Mouse (Mus musculus) hindbrain, embryonic 15.5 days (tissue): ENCODE data around the gene Fmo1. TPM values are rescaled to one million over a fixed set of nuclear protein-coding genes. Genes with fewer than 3 reads are reported as not detected.
"Not testable (repeated sequence)": the region's sequence is repeated elsewhere in the genome, so short reads cannot be mapped to it uniquely, and the experiment has no call there.

Experiments used
- ATAC-seq: fragments of 200-750 bp; cut with Nextera tagmentation; 2 replicates; pipeline ENCODE4 v1.8.0; 2017; ENCODE audit warnings: low read depth, moderate number of reproducible peaks, moderate TSS enrichment; ENCODE audit not compliant: low FRiP score
- H3K27ac ChIP-seq: fragments of 300-500 bp; sonication (generic); replicated peaks from 2 replicates; pipeline ENCODE4 v1.5.1; 2015; ENCODE audit warnings: mild to moderate bottlenecking, inconsistent platforms
- H3K27me3 ChIP-seq: fragments of 300-500 bp; sonication (generic); 2 replicates; pipeline ENCODE4 v1.6.1; 2015; ENCODE audit warnings: control low read depth, inconsistent platforms
- H3K36me3 ChIP-seq: fragments of 300-500 bp; sonication (generic); 2 replicates; pipeline ENCODE4 v1.6.1; 2015; ENCODE audit warnings: control low read depth, inconsistent platforms
- H3K4me1 ChIP-seq: fragments of 300-500 bp; sonication (generic); replicated peaks from 2 replicates; pipeline ENCODE4 v1.6.1; 2015; ENCODE audit warnings: control low read depth, inconsistent platforms
- H3K4me2 ChIP-seq: fragments of 300-500 bp; sonication (generic); 2 replicates; pipeline ENCODE4 v1.6.1; 2015; ENCODE audit warnings: moderate library complexity, mild to moderate bottlenecking, inconsistent platforms
- H3K4me3 ChIP-seq: fragments of 300-500 bp; sonication (generic); 2 replicates; pipeline ENCODE4 v1.5.1; 2015; ENCODE audit warnings: mild to moderate bottlenecking, inconsistent platforms
- H3K9ac ChIP-seq: fragments of 300-500 bp; sonication (generic); 2 replicates; pipeline ENCODE4 v1.6.1; 2015; ENCODE audit warnings: inconsistent platforms
- H3K9me3 ChIP-seq: fragments of 300-500 bp; sonication (generic); 2 replicates; pipeline ENCODE4 v1.6.1; 2016; ENCODE audit warnings: control low read depth, inconsistent platforms
- WGBS: fragments of 180-500 bp; shearing (Covaris S2); methylation state at CpG from one replicate; pipeline ENCODE4 v1.1.7; 2015; 5-methylcytosine and 5-hydroxymethylcytosine counted together
- polyA plus RNA-seq: library from polyadenylated mRNA; unstranded; fragments of >200 nt; fragmentation: Nextera tagmentation; extraction: Ambion mirVana; gene quantifications from 2 replicates; pipeline ENCODE4 v1.2.1, GENCODE M21; 2015

Fmo1 gene
- polyA plus RNA-seq, 1 experiment from 2014 or later = 28.9 TPM

DNA sequence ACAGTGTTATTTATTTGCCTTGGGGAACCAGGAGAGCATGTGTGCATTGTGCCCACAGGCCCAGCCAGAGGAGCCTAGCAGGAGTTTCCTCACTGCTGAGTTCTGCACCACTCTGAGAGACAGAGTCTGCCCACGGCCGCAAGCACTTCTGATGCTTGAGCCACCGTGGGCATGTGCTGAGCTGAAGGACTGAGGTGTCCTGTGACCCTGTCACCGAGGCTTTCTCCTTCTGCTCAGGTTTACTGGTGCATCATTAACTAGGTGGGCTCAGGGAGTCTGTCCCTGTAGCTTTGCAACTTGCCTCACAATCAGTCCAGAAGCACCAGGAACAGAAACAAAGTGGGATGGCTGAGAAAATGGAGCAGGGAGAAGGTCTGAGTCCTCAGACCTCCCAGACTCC is 51.5 kb downstream of the Fmo1 start:
- Histone ChIP-seq H3K9ac (no peak overlapping the region), H3K4me2 (no peak overlapping the region), H3K36me3 (no peaks in the 10 kb centered on the region), H3K9me3 (no peaks in the 10 kb centered on the region), H3K27ac (no peak overlapping the region), H3K4me3 (no peak overlapping the region), H3K4me1 (no peaks in the 10 kb centered on the region), H3K27me3 (no peaks in the 10 kb centered on the region)
- no peak for ATAC-seq
- WGBS = 60% methylated on average over 4 of the region's 4 CpGs

DNA sequence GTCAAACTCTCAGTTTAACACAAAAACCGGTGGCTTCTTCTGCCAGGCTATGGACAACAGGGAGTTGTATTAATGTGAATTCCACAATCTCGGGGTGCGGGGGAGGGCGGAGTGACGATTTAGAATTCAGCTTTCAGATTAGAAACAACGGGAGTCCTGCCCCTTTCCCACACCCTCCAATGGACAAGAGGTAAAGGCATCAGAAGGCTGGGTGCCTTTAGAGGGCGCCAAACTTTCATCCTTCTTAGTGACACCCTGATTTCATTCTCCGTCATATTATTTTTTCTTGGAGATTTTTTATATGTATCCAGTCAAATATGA is 52.6 kb downstream of the Fmo1 start, which contains the start of gene Fmo4:
Fmo4 (minus strand) TSS at position 137 of the 321 bp plus-strand sequence.
- Histone ChIP-seq H3K4me1 (no peaks in the 10 kb centered on the region), H3K9ac (no peak within 1 kb of the TSS), H3K4me3 (no peak within 1 kb of the TSS), H3K27ac (no peak within 1 kb of the TSS), H3K9me3 (no peaks in the 10 kb centered on the region), H3K4me2 (no peak within 1 kb of the TSS), H3K27me3 (no peaks in the 10 kb centered on the region), H3K36me3 (no peaks in the 10 kb centered on the region)
- ATAC-seq = no peak
- WGBS = 36% methylated on average over 8 of the region's 8 CpGs

DNA sequence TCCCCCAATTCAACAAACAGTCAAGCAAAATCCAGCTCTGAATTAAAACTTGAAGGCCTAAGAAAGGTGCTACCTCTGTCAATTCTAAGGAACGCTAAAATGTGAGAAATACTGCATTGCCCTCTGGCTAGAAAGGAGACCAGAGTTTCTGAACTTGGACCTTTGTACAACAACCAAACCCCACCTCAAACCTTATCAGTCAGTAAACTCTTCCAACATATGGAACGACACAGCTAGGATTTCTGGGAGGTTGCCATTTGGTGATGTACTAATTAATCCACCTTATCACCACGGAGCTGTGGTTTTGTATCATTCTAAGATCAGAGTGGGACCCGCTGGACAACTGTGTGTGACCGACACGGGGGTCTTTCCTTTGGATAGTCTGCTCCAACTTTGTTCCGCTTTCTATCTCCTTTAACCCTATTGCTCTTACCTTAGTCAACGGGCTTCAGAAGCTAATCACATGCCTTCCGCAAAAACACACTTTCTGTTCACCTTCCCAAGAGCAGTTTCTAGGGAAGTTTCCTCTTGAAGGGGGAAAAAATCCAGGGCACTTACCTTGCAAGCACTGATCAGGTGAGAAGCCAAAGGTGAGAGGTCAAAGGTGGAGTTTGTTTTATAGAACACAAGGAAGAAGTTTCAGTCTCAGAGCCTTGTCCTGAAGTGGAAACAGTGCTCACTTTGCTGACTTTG is 53.1 kb downstream of the Fmo1 start:
- no peaks in the 10 kb centered on the region for H3K9me3 ChIP-seq
- no peak overlapping the region for H3K9ac ChIP-seq
- no peak overlapping the region for H3K4me3 ChIP-seq
- H3K27ac ChIP-seq = no peak overlapping the region
- ATAC-seq = no peak
- no peaks in the 10 kb centered on the region for H3K27me3 ChIP-seq
- H3K4me2 ChIP-seq = no peak overlapping the region
- H3K4me1 ChIP-seq = no peaks in the 10 kb centered on the region
- 88% methylated on average over 9 of the region's 9 CpGs for WGBS
- H3K36me3 ChIP-seq = no peaks in the 10 kb centered on the region

DNA sequence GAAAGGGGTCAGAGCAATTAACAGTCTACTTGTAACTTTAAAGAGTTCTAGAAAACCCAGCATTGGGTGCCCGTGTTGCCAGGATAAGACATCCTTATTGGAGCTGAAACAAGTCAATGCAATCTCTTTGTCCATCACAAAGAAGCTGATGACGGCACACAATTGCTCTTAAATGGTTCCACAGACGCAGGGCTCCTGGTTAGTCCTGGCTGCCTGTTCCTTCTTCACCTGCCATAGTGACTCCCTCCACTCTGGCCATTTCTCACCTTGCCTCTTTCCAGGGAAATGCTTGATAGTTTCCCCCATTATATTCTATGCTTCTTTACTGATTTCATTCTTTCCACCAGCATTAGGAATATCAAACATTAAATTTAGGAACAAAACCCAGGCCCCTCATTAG is 57.9 kb downstream of the Fmo1 start:
- H3K9ac ChIP-seq = no peak overlapping the region
- no peak for ATAC-seq
- no peaks in the 10 kb centered on the region for H3K36me3 ChIP-seq
- no peaks in the 10 kb centered on the region for H3K27me3 ChIP-seq
- no peak overlapping the region for H3K4me2 ChIP-seq
- H3K27ac ChIP-seq = no peak overlapping the region
- H3K9me3 ChIP-seq = no peaks in the 10 kb centered on the region
- H3K4me3 ChIP-seq = no peak overlapping the region
- no peaks in the 10 kb centered on the region for H3K4me1 ChIP-seq
- WGBS = 88% methylated on average over 3 of the region's 3 CpGs

DNA sequence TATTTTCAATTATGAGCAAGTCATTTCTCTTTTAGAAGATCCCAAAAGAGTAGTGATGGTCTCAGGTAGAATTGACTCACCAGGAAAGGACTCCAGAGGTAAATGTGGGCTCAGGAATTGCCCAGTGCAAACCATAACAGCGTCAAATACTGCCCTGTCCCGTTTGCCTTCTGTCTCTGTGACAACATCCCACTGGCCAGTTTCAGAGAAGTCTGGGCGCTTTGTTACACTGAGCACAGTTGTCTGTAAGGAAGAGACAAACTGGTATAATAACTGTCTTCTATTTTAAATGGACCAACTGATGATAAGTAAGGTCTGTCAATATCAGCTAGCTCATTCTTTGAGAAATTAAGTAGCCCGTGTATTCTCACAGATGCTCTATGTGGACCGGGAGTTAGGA is 59.0 kb downstream of the Fmo1 start:
- no peaks in the 10 kb centered on the region for H3K9me3 ChIP-seq
- 92% methylated on average over 5 of the region's 5 CpGs for WGBS

DNA sequence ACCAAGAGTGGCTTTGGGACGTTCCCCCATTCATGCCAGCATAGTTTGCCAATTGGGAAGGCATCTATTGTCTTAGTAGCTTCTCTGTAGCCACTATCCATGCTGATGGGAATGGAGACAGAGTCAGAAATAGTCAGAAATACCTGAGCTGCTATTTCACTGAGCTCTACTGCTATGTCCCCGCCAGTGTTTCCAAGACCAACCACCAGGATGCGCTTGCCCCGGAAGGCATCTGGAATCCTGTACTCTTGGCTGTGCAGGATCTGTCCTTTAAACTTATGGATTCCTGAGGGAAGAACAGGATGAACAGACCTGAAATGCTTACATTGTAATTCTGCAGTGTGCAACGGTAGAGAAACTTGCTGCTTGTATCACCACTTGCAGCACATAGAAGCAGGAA is 61.4 kb downstream of the Fmo1 start:
- Histone ChIP-seq H3K4me2 (no peak overlapping the region), H3K27me3 (no peaks in the 10 kb centered on the region), H3K4me1 (no peaks in the 10 kb centered on the region), H3K36me3 (no peaks in the 10 kb centered on the region), H3K27ac (no peak overlapping the region), H3K9ac (no peak overlapping the region), H3K9me3 (no peaks in the 10 kb centered on the region), H3K4me3 (no peak overlapping the region)
- ATAC-seq = no peak
- 64% methylated on average over 5 of the region's 5 CpGs for WGBS

More for the DNA sequence above, 59.0 kb downstream of the Fmo1 start:
- Histone ChIP-seq H3K27me3 (no peaks in the 10 kb centered on the region), H3K9ac (no peak overlapping the region), H3K27ac (no peak overlapping the region), H3K4me1 (no peaks in the 10 kb centered on the region), H3K4me2 (no peak overlapping the region), H3K4me3 (no peak overlapping the region), H3K36me3 (no peaks in the 10 kb centered on the region)
- no peak for ATAC-seq

DNA sequence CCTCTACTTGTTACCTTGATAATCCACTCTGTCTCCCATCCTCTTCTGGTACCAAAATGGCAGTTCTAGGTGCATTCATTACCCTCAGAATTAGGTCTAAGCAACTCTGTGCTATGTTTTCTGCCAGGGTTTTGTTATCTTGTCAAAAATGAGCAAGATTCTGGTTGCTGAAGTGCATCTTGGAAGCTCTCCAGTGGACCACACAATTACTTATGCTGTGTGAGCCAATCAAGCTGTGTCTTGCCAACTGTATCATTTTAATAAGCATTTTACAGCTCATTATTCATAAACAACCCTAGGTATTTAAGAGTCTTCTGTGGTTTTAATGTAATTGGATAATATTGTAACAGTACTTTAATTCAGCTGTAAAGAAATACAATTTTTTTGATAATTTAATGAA is 70.0 kb downstream of the Fmo1 start:
- Histone ChIP-seq H3K27me3 (no peaks in the 10 kb centered on the region), H3K9ac (no peak overlapping the region), H3K36me3 (no peaks in the 10 kb centered on the region), H3K4me3 (no peak overlapping the region), H3K9me3 (no peaks in the 10 kb centered on the region), H3K4me1 (no peaks in the 10 kb centered on the region), H3K27ac (no peak overlapping the region), H3K4me2 (no peak overlapping the region)
- ATAC-seq = no peak

DNA sequence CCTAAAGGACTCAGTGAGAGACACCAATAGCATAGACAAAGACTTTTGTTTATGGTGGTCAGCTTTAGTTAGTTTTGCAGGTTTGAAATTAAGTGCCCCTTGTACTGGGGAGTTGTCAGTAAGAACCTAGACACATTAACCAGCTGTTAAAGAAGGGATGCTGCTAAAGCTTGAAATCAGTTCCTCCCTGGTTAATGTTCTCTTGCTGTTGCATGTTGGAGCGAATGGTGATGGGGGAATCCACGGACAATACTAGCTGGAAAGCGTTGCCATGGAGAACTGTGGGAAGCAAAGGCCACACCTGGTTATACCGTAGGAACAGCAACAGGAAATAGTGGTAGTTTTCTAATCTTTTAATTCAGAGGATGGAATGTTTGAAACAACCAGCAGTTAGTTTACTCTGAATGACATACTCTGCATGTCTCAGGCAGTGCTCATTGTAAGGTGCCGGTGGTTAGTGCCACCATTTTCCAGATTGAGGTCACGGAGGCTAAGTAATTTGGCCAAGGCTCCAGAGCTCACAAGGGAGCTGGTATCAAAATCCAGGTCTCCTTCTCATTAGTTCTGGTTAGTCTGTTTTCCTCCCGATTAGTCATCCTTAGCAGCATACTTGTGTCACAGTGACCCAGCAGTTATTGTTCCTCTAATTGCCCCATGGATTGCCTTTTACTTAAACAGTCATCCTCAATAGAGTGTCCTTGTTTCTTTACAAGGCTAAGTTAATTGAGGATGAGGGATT is 73.9 kb downstream of the Fmo1 start:
- no peaks in the 10 kb centered on the region for H3K9me3 ChIP-seq
- no peak overlapping the region for H3K27ac ChIP-seq
- no peak overlapping the region for H3K4me3 ChIP-seq
- no peaks in the 10 kb centered on the region for H3K4me1 ChIP-seq
- H3K9ac ChIP-seq = no peak overlapping the region
- H3K27me3 ChIP-seq = no peaks in the 10 kb centered on the region
- H3K36me3 ChIP-seq = no peaks in the 10 kb centered on the region
- no peak overlapping the region for H3K4me2 ChIP-seq
- ATAC-seq = no peak
- 53% methylated on average over 7 of the region's 7 CpGs for WGBS

DNA sequence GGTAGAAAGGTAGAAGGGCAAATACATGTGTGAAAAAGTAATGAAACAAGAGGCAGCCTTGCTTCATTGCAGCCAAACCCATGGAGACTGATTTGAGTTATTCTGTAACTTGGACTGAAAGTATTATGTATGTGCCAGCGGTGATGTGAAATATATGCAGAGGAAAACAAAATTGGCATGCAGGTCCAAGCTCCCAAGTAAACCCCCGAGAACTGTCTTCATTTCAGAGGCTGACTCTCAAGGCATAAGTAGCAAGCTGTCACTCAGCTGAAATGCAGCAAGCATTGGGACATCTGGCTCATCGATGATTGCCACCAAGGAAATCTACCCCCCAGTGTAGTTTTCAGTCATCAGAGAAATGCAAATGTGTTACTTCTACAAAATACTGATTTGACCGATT is 81.2 kb downstream of the Fmo1 start:
- no peaks in the 10 kb centered on the region for H3K4me1 ChIP-seq
- no peak overlapping the region for H3K4me3 ChIP-seq
- no peaks in the 10 kb centered on the region for H3K27me3 ChIP-seq
- no peak overlapping the region for H3K9ac ChIP-seq
- no peak for ATAC-seq
- WGBS = 70% methylated on average over 4 of the region's 4 CpGs
- no peaks in the 10 kb centered on the region for H3K9me3 ChIP-seq
- no peak overlapping the region for H3K27ac ChIP-seq
- H3K4me2 ChIP-seq = no peak overlapping the region
- no peaks in the 10 kb centered on the region for H3K36me3 ChIP-seq

DNA sequence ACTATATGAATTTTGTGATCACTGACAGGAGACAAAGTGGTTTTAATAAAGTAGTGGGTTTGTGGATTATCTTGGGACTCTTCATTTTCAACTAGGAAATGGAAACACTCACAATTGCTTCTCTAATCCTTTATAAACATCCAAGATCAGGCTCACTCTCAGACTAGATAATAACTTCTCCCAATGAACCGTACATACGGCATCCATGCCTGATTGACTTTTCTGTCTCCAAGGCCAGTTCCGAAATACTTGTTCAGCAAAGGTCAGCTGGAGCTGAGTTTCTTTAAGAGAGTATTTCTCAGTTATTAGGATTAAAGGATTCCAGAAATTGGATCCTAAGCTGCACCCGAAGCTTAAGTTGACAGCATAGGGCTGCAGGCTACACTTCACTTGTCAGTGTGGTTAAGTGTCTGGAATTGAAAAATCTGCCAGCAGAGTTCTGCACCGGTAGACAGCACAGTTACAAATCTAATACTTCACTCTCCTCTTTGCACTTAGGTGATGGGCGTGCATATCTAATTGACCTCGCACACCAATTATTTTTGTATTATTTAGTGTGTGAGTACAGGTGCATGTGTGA is 82.7 kb downstream of the Fmo1 start:
- WGBS = 81% methylated on average over 7 of the region's 7 CpGs
- Histone ChIP-seq H3K4me3 (no peak overlapping the region), H3K27ac (no peak overlapping the region), H3K27me3 (no peaks in the 10 kb centered on the region), H3K4me1 (no peaks in the 10 kb centered on the region), H3K9ac (no peak overlapping the region), H3K9me3 (no peaks in the 10 kb centered on the region), H3K36me3 (no peaks in the 10 kb centered on the region), H3K4me2 (no peak overlapping the region)
- no peak for ATAC-seq

DNA sequence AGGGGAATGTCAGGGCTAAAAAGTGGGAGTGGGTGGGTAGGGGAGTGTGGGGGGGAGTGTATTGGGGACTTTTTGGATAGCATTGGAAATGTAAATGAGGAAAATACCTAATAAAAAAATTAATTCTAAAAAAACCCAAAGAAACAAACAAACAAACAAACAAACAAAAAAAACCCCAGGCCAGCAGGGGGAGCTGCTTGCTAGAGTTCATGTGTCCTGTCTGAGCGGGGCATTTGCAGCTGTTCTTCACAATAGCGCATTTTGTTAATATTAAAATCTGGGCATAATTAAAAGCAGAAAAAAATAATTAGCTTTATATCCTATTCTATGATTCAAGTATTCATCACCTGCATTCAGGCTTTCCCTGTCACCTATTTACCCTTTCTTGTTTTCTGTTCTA is 85.4 kb downstream of the Fmo1 start:
- H3K4me3 ChIP-seq, H3K27me3 ChIP-seq, H3K9me3 ChIP-seq, H3K4me1 ChIP-seq, H3K36me3 ChIP-seq, H3K27ac ChIP-seq, ATAC-seq, H3K9ac ChIP-seq, H3K4me2 ChIP-seq: not testable (repeated sequence)
- WGBS = 86% methylated on average over 2 of the region's 2 CpGs
